Mouse (Mus musculus): ENCODE data around the gene Krt7.

The Krt7 gene

GRCm38 (mm10) chr15:101453093-101453736, 42.4 kb downstream of the Krt7 start:
- peak; percentile 13 to 47 for DNase-seq

- DNase-seq: no peak
These were observed 43.9 kb downstream of the Krt7 start for GRCm38 (mm10) chr15:101454774-101455173.

- no peak for DNase-seq
These were observed 44.4 kb downstream of the Krt7 start for GRCm38 (mm10) chr15:101455292-101455691.

DNA sequence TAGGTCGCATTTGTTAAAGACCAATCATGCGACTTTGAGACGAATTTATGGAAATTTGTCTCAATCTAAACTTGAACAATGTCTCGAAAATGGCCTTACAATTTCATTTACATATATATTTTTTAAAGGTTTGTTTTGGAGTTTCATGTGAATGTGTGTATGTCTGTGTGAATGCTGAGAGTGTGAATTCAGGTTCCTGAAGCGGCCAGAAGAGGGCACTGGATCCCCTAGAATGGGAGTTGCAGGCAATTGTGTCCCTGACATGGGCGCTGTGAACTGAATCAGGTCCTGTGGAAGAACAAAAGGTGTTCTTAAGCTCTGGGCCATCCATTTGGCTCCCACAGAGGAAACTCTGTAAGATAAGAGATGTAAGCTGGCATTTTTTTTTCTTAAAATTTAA, 45.0 kb downstream of the Krt7 start:
- no peak for DNase-seq

DNA sequence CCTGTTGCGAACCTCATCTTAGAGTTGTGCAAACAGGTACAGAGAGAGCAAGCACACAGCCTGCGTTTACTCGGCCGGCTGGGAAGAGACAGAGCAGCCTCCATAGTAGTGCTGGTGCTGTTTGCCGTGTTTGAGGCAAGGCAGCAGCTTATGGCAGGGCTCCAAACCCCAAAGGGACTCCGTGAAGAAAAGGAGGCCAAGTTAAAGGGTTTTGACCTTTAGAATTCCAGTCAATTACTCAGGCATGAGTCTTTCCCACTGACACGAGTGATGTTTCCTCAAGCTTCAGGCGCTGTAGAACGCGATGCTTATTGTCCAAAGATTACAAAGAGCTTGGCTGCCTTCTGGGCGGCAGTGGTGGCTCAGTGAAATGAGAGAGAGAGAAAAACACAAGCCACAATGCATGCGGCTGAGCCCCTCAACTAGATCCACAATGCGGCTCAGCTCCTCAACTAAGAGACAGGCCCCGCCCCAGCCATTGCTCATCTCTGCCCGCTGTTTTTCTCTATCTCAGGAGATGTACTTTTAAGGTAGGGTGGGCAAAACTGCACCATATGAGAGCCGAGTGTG, 47.6 kb downstream of the Krt7 start:
- DNase-seq: no peak

DNA sequence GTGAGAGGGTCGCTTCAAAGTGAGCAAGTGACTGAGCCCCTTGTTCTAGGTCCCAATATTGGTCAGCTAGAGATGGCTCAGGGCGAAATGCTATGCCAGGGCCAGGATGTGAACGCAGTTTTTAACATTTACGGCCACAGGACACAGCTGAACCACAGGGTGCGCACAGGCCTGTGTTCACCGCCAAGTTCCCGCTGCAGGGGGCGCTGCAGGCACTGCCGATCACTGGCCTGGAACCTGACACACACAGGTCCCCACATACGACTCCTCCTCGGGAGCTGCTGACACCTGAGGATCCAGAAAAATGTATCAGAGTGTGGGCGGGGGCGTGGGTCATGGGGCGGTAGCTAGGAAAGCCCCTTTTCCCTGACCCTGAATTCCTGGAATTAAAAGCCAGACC, 48.4 kb downstream of the Krt7 start:
- no peak for DNase-seq

GRCm38 (mm10) chr15:101463651-101464050, 52.8 kb downstream of the Krt7 start, which contains the start of gene Krt81:
Gene Krt81 (minus strand): TSS chr15:101463751.
- no peak for DNase-seq

DNA sequence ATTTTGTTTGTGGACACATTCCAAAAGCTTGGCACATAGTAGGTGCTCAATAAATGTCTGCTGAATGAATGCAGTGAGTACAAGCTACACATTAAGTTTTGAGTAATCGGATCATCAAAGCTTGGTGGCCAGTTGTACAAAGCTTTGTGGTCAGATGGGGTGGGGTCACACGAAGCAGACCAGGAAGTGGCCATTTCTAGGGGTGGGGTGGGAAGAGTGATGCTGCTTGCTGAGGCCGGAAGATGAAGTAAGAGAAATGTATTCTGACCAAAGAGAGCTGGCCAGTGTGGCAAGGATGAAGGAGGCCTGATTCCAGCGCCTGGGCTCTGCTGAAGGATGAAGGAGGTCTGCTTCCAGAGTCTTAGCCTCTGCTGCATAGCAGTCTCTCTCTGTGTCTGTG, 58.2 kb downstream of the Krt7 start:
- DNase-seq: no peak

DNA sequence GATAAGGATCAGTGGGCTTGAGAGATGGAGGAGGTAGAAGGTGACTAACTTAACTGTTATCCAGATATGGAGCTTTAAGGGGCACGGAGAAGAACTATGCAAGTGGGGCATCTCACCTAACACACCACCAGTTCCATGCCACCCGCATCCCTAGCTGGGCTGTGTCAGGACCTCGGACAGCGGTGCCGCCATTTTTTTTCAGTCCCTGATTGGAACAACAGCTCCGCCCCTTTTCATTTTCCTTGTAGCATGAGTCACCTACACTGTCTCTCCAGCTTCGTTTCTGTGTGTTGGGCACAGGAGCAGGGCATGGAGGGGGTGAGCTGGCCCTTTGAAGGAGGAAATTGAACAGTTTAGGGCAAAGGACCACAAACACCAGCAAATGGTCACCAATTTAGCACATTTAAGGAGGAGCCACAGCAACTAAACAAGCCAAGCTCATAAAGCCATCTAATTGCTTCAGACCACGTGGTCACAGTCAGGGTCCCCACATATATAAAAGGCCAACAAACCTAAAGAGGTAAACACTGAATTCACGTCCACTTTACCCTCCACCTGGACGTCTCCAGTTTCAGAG, 62.2 kb downstream of the Krt7 start, which contains the start of gene Krt86:
Krt86 (plus strand) TSS at position 527 of the 577 bp plus-strand sequence.
- no peak for DNase-seq

GRCm38 (mm10) chr15:101479007-101479665, 68.3 kb downstream of the Krt7 start:
- DNase-seq: peak; percentile 8 to 11

- DNase-seq: no peak
These were observed 68.8 kb downstream of the Krt7 start for GRCm38 (mm10) chr15:101479666-101480060.

All from spleen, adult 18-20 months (tissue).